Mouse (Mus musculus) CH12.LX (cell line): Measurements from ENCODE around the gene P2rx7. TPM values are rescaled to one million over a fixed set of nuclear protein-coding genes. Genes with fewer than 3 reads are reported as not detected.

ENCODE experiments used
- DNase-seq: peaks from one replicate; pipeline ENCODE4 v3.0.0-alpha.2; 2013; ENCODE audit errors: extremely low read depth
- H3K27ac ChIP-seq: 2 replicates; pipeline ENCODE4 v1.5.1; 2012; ENCODE audit warnings: low read depth, mild to moderate bottlenecking, control low read depth, moderate library complexity; ENCODE audit not compliant: insufficient read depth
- H3K27me3 ChIP-seq: replicated peaks from 2 replicates; pipeline ENCODE3; 2012; ENCODE audit warnings: inconsistent platforms
- H3K36me3 ChIP-seq, 2 experiments: replicated peaks in 1 of 2; 2 replicates each; pipeline versions ENCODE3 to v1.6.1; 2012; ENCODE audit warnings: inconsistent platforms in 1 of 2, low read length in 1 of 2, mild to moderate bottlenecking in 1 of 2, mixed read lengths in 1 of 2, moderate library complexity in 1 of 2; ENCODE audit not compliant: control insufficient read depth in 1 of 2, insufficient read depth in 1 of 2
- H3K4me1 ChIP-seq, 2 experiments: 2 replicates each; pipeline ENCODE4 v1.6.1; 2012; ENCODE audit warnings: inconsistent platforms in 1 of 2, moderate library complexity in 1 of 2; ENCODE audit not compliant: insufficient read depth in 2 of 2, control insufficient read depth in 1 of 2
- H3K4me2 ChIP-seq: 2 replicates; pipeline ENCODE4 v1.6.1; 2012; ENCODE audit warnings: low read depth, mild to moderate bottlenecking, control low read depth; ENCODE audit not compliant: poor library complexity, insufficient read depth, severe bottlenecking
- H3K4me3 ChIP-seq, 3 experiments: fragments of 150-350 bp in 1 of 3; sonication (generic) in 1 of 3; replicated peaks in 1 of 3; 2 replicates each; pipeline versions ENCODE3 to v1.5.1; 2011 to 2012; ENCODE audit warnings: low read depth in 2 of 3, low read length in 2 of 3, mild to moderate bottlenecking in 2 of 3, moderate library complexity in 2 of 3, control low read depth in 1 of 3, improper control_type of control experiment in 1 of 3, inconsistent platforms in 1 of 3, mixed read lengths in 1 of 3; ENCODE audit not compliant: poor library complexity in 1 of 3
- H3K79me2 ChIP-seq: replicated peaks from 2 replicates; pipeline ENCODE4 v1.6.1; 2012; ENCODE audit warnings: mild to moderate bottlenecking, moderate library complexity; ENCODE audit not compliant: control insufficient read depth, poor library complexity, insufficient read depth, severe bottlenecking; ENCODE audit errors: extremely low read depth
- H3K9ac ChIP-seq: 2 replicates; pipeline ENCODE4 v1.6.1; 2012; ENCODE audit warnings: low read depth, mild to moderate bottlenecking, control low read depth, moderate library complexity; ENCODE audit not compliant: insufficient read depth
- H3K9me3 ChIP-seq: replicated peaks from 2 replicates; pipeline ENCODE3; 2012; ENCODE audit warnings: low read length, inconsistent platforms, mixed read lengths
- BHLHE40 ChIP-seq: IDR thresholded peaks from 2 replicates; pipeline ENCODE4 v1.6.1; 2011; ENCODE audit warnings: mild to moderate bottlenecking, low read depth, low read length, improper control_type of control experiment
- CHD2 ChIP-seq: IDR thresholded peaks from 2 replicates; pipeline ENCODE4 v1.6.1; 2011; ENCODE audit warnings: low read length, improper control_type of control experiment
- IRF4 ChIP-seq: IDR thresholded peaks from 2 replicates; pipeline ENCODE4 v1.6.1; 2014; ENCODE audit warnings: low read depth, mild to moderate bottlenecking, inconsistent platforms, low read length, improper control_type of control experiment
- JUN ChIP-seq: IDR thresholded peaks from 2 replicates; pipeline ENCODE4 v1.6.1; 2011; ENCODE audit warnings: low read depth, mild to moderate bottlenecking, low read length, improper control_type of control experiment, moderate library complexity; ENCODE audit not compliant: insufficient read depth
- KAT2A ChIP-seq: IDR thresholded peaks from 2 replicates; pipeline ENCODE4 v1.6.1; 2012; ENCODE audit warnings: low read length, improper control_type of control experiment, inconsistent platforms; ENCODE audit not compliant: insufficient replicate concordance
- MAX ChIP-seq: IDR thresholded peaks from 2 replicates; pipeline ENCODE4 v1.6.1; 2011; ENCODE audit warnings: low read length, improper control_type of control experiment
- MEF2A ChIP-seq: IDR thresholded peaks from 2 replicates; pipeline ENCODE4 v1.6.1; 2014; ENCODE audit warnings: low read depth, mild to moderate bottlenecking, inconsistent platforms, low read length, improper control_type of control experiment, borderline replicate concordance
- PAX5 ChIP-seq: IDR thresholded peaks from 2 replicates; pipeline ENCODE4 v1.6.1; 2012; ENCODE audit warnings: low read length, inconsistent platforms, mixed read lengths
- POLR2A ChIP-seq: IDR thresholded peaks from 2 replicates; pipeline ENCODE4 v1.6.1; 2011; ENCODE audit warnings: low read depth, mild to moderate bottlenecking, improper control_type of control experiment, low read length
- POLR2AphosphoS2 ChIP-seq: IDR thresholded peaks from 2 replicates; pipeline ENCODE4 v1.6.1; 2011; ENCODE audit warnings: low read depth, low read length, improper control_type of control experiment
- RCOR1 ChIP-seq: conservative IDR thresholded peaks from 2 replicates; pipeline ENCODE4 v1.6.1; 2012; ENCODE audit warnings: low read depth, mild to moderate bottlenecking, inconsistent platforms, low read length, improper control_type of control experiment
- SIN3A ChIP-seq: IDR thresholded peaks from 2 replicates; pipeline ENCODE4 v1.6.1; 2012; ENCODE audit warnings: low read length, improper control_type of control experiment, inconsistent platforms
- TBP ChIP-seq: conservative IDR thresholded peaks from 2 replicates; pipeline ENCODE4 v1.6.1; 2011; ENCODE audit warnings: low read depth, low read length, improper control_type of control experiment
- TCF12 ChIP-seq: IDR thresholded peaks from 2 replicates; pipeline ENCODE4 v1.6.1; 2014; ENCODE audit warnings: low read depth, mild to moderate bottlenecking, inconsistent platforms, low read length, improper control_type of control experiment
- UBTF ChIP-seq: IDR thresholded peaks from 2 replicates; pipeline ENCODE4 v1.6.1; 2012; ENCODE audit warnings: low read depth, mild to moderate bottlenecking, inconsistent platforms, low read length, improper control_type of control experiment, moderate library complexity
- USF2 ChIP-seq: conservative IDR thresholded peaks from 2 replicates; pipeline ENCODE4 v1.6.1; 2011; ENCODE audit warnings: low read depth, low read length, improper control_type of control experiment
- ZKSCAN1 ChIP-seq: IDR thresholded peaks from 2 replicates; pipeline ENCODE4 v1.6.1; 2012; ENCODE audit warnings: low read depth, inconsistent platforms, low read length, improper control_type of control experiment, borderline replicate concordance
- ZMIZ1 ChIP-seq: IDR thresholded peaks from 2 replicates; pipeline ENCODE4 v1.6.1; 2012; ENCODE audit warnings: low read depth, mild to moderate bottlenecking, inconsistent platforms, low read length, improper control_type of control experiment
- ZNF384 ChIP-seq: IDR thresholded peaks from 2 replicates; pipeline ENCODE4 v1.6.1; 2012; ENCODE audit warnings: low read depth, low read length, improper control_type of control experiment, inconsistent platforms
- dilution Hi-C: fragments of 300-500 bp; cut with MboI; formaldehyde crosslinking; loops from 2 replicates; pipeline ENCODE4 v1.14.3; 2020; ENCODE audit warnings: low sequenced_read_pairs; ENCODE audit not compliant: extremely low pct_unique_long_range_greater_than_20kb, extremely low pct_ligation_motif_present
- in situ Hi-C: fragments of 300-500 bp; cut with MboI; formaldehyde crosslinking; loops from 3 replicates; pipeline ENCODE4 v1.14.3; 2019; ENCODE audit warnings: low sequenced_read_pairs, low pct_ligation_motif_present, low pct_unique_long_range_greater_than_20kb, mixed read lengths
- polyA plus RNA-seq: library from polyadenylated mRNA; unstranded; fragments of >175 nt; gene quantifications from 2 replicates; pipeline ENCODE4 v1.2.1, GENCODE M21; 2012; ENCODE audit warnings: low read depth; ENCODE audit not compliant: insufficient read length
- total RNA-seq, 2 experiments: library from RNA; depleted of rRNA; stranded (reverse); fragments of 300-350 nt in 1 of 2; fragments of >200 nt in 1 of 2; gene quantifications; 2 replicates each; pipeline ENCODE4 v1.2.3; 2012 to 2014

Gene P2rx7
- total and polyA plus RNA-seq, 3 experiments = 0.59 to 1.5 (median 1.5) TPM

DNA sequence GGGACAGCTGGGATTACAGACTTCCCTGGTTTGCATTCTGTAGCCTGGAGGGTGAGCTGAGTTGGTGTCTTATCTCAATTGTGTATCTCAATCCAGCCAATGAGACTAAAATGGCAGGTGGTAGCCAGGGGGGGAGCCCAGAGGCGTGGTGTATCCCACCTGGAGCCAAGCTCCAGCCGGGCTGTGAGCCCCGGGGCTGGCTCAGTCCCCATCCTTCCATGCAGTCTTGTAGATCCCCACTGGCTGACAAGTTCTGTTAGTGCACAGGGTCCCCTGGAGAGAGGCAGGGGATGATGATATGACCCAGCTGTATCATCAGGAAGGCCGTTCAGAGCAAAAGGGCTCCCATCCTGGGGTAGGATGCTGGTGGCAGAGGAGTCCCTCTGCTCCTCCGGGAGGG, 82.9 kb downstream of the P2rx7 start:
- Histone ChIP-seq H3K9me3 (no peaks in the 10 kb centered on the region), H3K79me2 (no peaks in the 10 kb centered on the region), H3K27ac (no peak overlapping the region), H3K4me3 (no peak overlapping the region), H3K4me2 (no peak overlapping the region)
- TF ChIP-seq TCF12 = no peak
- TF ChIP-seq JUN = no peak
- TF ChIP-seq IRF4 = no peak
- TF ChIP-seq USF2 = no peak
- TF ChIP-seq MEF2A = no peak
- TF ChIP-seq CHD2 = no peak
- TF ChIP-seq POLR2A = no peak
- no peak for TF ChIP-seq RCOR1
- no peak for TF ChIP-seq KAT2A
- no peak for TF ChIP-seq PAX5
- TF ChIP-seq, all 38 proteins: peak for 0
- Histone ChIP-seq H3K27me3 (no peaks in the 10 kb centered on the region), H3K9ac (no peak overlapping the region), H3K36me3 (peaks cover 0 to 59% of the 10 kb centered on the region in 2 experiments), H3K4me1 (peaks cover 0 to 6% of the 10 kb centered on the region in 2 experiments; a peak in 2 of 4 replicates)
- dilution Hi-C loops (no loop called here), in situ Hi-C loops (no loop called here)
- DNase-seq = no peak

DNA sequence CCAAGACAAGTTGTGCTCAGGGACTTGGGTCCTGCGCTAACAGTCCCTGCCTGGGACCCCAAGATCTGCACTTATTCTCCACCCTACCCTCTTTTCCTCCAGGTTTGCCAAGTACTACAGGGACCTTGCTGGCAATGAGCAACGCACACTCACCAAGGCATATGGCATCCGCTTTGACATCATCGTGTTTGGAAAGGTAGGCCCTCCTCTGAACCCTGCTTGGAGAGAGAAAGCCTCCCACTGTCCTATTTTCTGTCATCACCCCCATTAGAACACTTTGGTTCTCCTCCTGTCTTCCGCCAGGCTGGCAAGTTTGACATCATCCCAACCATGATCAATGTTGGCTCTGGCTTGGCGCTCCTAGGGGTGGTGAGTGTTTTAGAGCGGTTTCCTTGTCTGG, 83.4 kb downstream of the P2rx7 start:
- H3K9me3 ChIP-seq = no peaks in the 10 kb centered on the region
- TF ChIP-seq ZNF384 (no peak), SIN3A (no peak), CHD2 (no peak), TBP (no peak), POLR2AphosphoS2 (no peak), TCF12 (no peak), BHLHE40 (no peak), POLR2A (no peak), MAX (no peak), MEF2A (no peak), ZMIZ1 (no peak), PAX5 (no peak), ZKSCAN1 (no peak), UBTF (no peak)
- peaks cover 0 to 9% of the 10 kb centered on the region in 2 experiments; a peak in 2 of 4 replicates for H3K4me1 ChIP-seq
- DNase-seq = no peak
- H3K27ac ChIP-seq = no peak overlapping the region
- H3K36me3 ChIP-seq = peaks cover 0 to 56% of the 10 kb centered on the region in 2 experiments
- H3K27me3 ChIP-seq = no peaks in the 10 kb centered on the region
- no peak overlapping the region for H3K4me3 ChIP-seq
- in situ Hi-C loops = no loop called here
- no peak overlapping the region for H3K9ac ChIP-seq
- H3K4me2 ChIP-seq = no peak overlapping the region
- dilution Hi-C loops = no loop called here
- no peaks in the 10 kb centered on the region for H3K79me2 ChIP-seq
